Mouse (Mus musculus): Measurements from ENCODE around the gene Itgb2l. TPM values are rescaled to one million over a fixed set of nuclear protein-coding genes. Genes with fewer than 3 reads are reported as not detected.

The Itgb2l gene
- 0.08 and 0.23 TPM in 2 replicates for polyA plus RNA-seq (2012; rRNA removed)

- Histone ChIP-seq H3K27ac (ENCODE audit: insufficient read depth, low read depth, low read length) (no peak within 1 kb of the TSS), H3K27me3 (ENCODE audit: control insufficient read depth, insufficient read depth, low read length) (no peaks in the 10 kb centered on the region), H3K4me3 (ENCODE audit: low read depth, low read length) (no peak within 1 kb of the TSS), H3K4me1 (ENCODE audit: control insufficient read depth, insufficient read depth, insufficient read length, low read length) (no peaks in the 10 kb centered on the region), H3K36me3 (ENCODE audit: control insufficient read depth, insufficient read depth, low read length) (no peaks in the 10 kb centered on the region)
- 42% methylated on average over 2 of the region's 2 CpGs for WGBS
- TF ChIP-seq POLR2A (IDR thresholded peaks at IDR 0.05; ENCODE audit: low read depth, low read length) (no peak), CTCF (IDR thresholded peaks at IDR 0.05; ENCODE audit: extremely low read depth, insufficient read length, insufficient replicate concordance, low read depth, low read length) (no peak)
These were observed at the start of gene Itgb2l for GRCm38 (mm10) chr16:96443468-96443867. Itgb2l (minus strand) TSS chr16:96443619.

GRCm38 (mm10) chr16:96491530-96491929 is 48.1 kb upstream of the Itgb2l start:
- Histone ChIP-seq H3K27ac (ENCODE audit: insufficient read depth, low read depth, low read length) (no peak overlapping the region), H3K4me3 (ENCODE audit: low read depth, low read length) (no peak overlapping the region)
- WGBS = 79% methylated on average over 3 of the region's 3 CpGs

GRCm38 (mm10) chr16:96488038-96488437 is 44.6 kb upstream of the Itgb2l start:
- TF ChIP-seq POLR2A (IDR thresholded peaks at IDR 0.05; ENCODE audit: low read depth, low read length) (no peak), CTCF (IDR thresholded peaks at IDR 0.05; ENCODE audit: extremely low read depth, insufficient read length, insufficient replicate concordance, low read depth, low read length) (no peak)
- Histone ChIP-seq H3K27me3 (ENCODE audit: control insufficient read depth, insufficient read depth, low read length) (no peaks in the 10 kb centered on the region), H3K27ac (ENCODE audit: insufficient read depth, low read depth, low read length) (no peak overlapping the region), H3K4me1 (ENCODE audit: control insufficient read depth, insufficient read depth, insufficient read length, low read length) (no peaks in the 10 kb centered on the region), H3K4me3 (ENCODE audit: low read depth, low read length) (no peak overlapping the region), H3K36me3 (ENCODE audit: control insufficient read depth, insufficient read depth, low read length) (no peaks in the 10 kb centered on the region)
- 80% methylated on average over 5 of the region's 5 CpGs for WGBS

More at GRCm38 (mm10) chr16:96491530-96491929, 48.1 kb upstream of the Itgb2l start:
- Histone ChIP-seq H3K27me3 (ENCODE audit: control insufficient read depth, insufficient read depth, low read length) (no peaks in the 10 kb centered on the region), H3K36me3 (ENCODE audit: control insufficient read depth, insufficient read depth, low read length) (no peaks in the 10 kb centered on the region), H3K4me1 (ENCODE audit: control insufficient read depth, insufficient read depth, insufficient read length, low read length) (no peaks in the 10 kb centered on the region)
- no peak for TF ChIP-seq CTCF (IDR thresholded peaks at IDR 0.05; ENCODE audit: extremely low read depth, insufficient read length, insufficient replicate concordance, low read depth, low read length)
- no peak for TF ChIP-seq POLR2A (IDR thresholded peaks at IDR 0.05; ENCODE audit: low read depth, low read length)

- 71% methylated on average over 11 of the region's 11 CpGs for WGBS
- no peaks in the 10 kb centered on the region for H3K4me1 ChIP-seq (ENCODE audit: control insufficient read depth, insufficient read depth, insufficient read length, low read length)
- no peak for TF ChIP-seq CTCF (IDR thresholded peaks at IDR 0.05; ENCODE audit: extremely low read depth, insufficient read length, insufficient replicate concordance, low read depth, low read length)
- TF ChIP-seq POLR2A (IDR thresholded peaks at IDR 0.05; ENCODE audit: low read depth, low read length) = no peak
- no peak overlapping the region for H3K4me3 ChIP-seq (ENCODE audit: low read depth, low read length)
- no peaks in the 10 kb centered on the region for H3K36me3 ChIP-seq (ENCODE audit: control insufficient read depth, insufficient read depth, low read length)
- no peak overlapping the region for H3K27ac ChIP-seq (ENCODE audit: insufficient read depth, low read depth, low read length)
- no peaks in the 10 kb centered on the region for H3K27me3 ChIP-seq (ENCODE audit: control insufficient read depth, insufficient read depth, low read length)
These were observed 43.7 kb upstream of the Itgb2l start for GRCm38 (mm10) chr16:96487007-96487684.

GRCm38 (mm10) chr16:96481791-96482190 is 38.4 kb upstream of the Itgb2l start:
- no peaks in the 10 kb centered on the region for H3K27me3 ChIP-seq (ENCODE audit: control insufficient read depth, insufficient read depth, low read length)
- 85% methylated on average over 4 of the region's 4 CpGs for WGBS
- TF ChIP-seq POLR2A (IDR thresholded peaks at IDR 0.05; ENCODE audit: low read depth, low read length) (no peak), CTCF (IDR thresholded peaks at IDR 0.05; ENCODE audit: extremely low read depth, insufficient read length, insufficient replicate concordance, low read depth, low read length) (no peak)
- no peak overlapping the region for H3K4me3 ChIP-seq (ENCODE audit: low read depth, low read length)
- H3K4me1 ChIP-seq (ENCODE audit: control insufficient read depth, insufficient read depth, insufficient read length, low read length) = no peaks in the 10 kb centered on the region
- H3K27ac ChIP-seq (ENCODE audit: insufficient read depth, low read depth, low read length) = no peak overlapping the region
- H3K36me3 ChIP-seq (ENCODE audit: control insufficient read depth, insufficient read depth, low read length) = no peaks in the 10 kb centered on the region

- 76% methylated on average over 3 of the region's 3 CpGs for WGBS
- no peaks in the 10 kb centered on the region for H3K36me3 ChIP-seq (ENCODE audit: control insufficient read depth, insufficient read depth, low read length)
These were observed 30.8 kb upstream of the Itgb2l start for GRCm38 (mm10) chr16:96474185-96474584.

GRCm38 (mm10) chr16:96472816-96473215 is 29.4 kb upstream of the Itgb2l start:
- no peaks in the 10 kb centered on the region for H3K27me3 ChIP-seq (ENCODE audit: control insufficient read depth, insufficient read depth, low read length)
- WGBS = 44% methylated on average over 7 of the region's 7 CpGs
- H3K4me3 ChIP-seq (ENCODE audit: low read depth, low read length) = no peak overlapping the region
- no peaks in the 10 kb centered on the region for H3K4me1 ChIP-seq (ENCODE audit: control insufficient read depth, insufficient read depth, insufficient read length, low read length)
- TF ChIP-seq POLR2A (IDR thresholded peaks at IDR 0.05; ENCODE audit: low read depth, low read length) = no peak
- no peak for TF ChIP-seq CTCF (IDR thresholded peaks at IDR 0.05; ENCODE audit: extremely low read depth, insufficient read length, insufficient replicate concordance, low read depth, low read length)
- no peaks in the 10 kb centered on the region for H3K36me3 ChIP-seq (ENCODE audit: control insufficient read depth, insufficient read depth, low read length)
- no peak overlapping the region for H3K27ac ChIP-seq (ENCODE audit: insufficient read depth, low read depth, low read length)

More at GRCm38 (mm10) chr16:96474185-96474584, 30.8 kb upstream of the Itgb2l start:
- Histone ChIP-seq H3K27ac (ENCODE audit: insufficient read depth, low read depth, low read length) (no peak overlapping the region), H3K27me3 (ENCODE audit: control insufficient read depth, insufficient read depth, low read length) (no peaks in the 10 kb centered on the region), H3K4me1 (ENCODE audit: control insufficient read depth, insufficient read depth, insufficient read length, low read length) (no peaks in the 10 kb centered on the region), H3K4me3 (ENCODE audit: low read depth, low read length) (no peak overlapping the region)
- TF ChIP-seq POLR2A (IDR thresholded peaks at IDR 0.05; ENCODE audit: low read depth, low read length) (no peak), CTCF (IDR thresholded peaks at IDR 0.05; ENCODE audit: extremely low read depth, insufficient read length, insufficient replicate concordance, low read depth, low read length) (no peak)
